Mouse (Mus musculus) kidney, embryonic 15.5 days (tissue): Measurements from ENCODE around the gene Fcrla. TPM values are rescaled to one million over a fixed set of nuclear protein-coding genes. Genes with fewer than 3 reads are reported as not detected.

Experiments
- ATAC-seq: fragments of 200-750 bp; cut with Nextera tagmentation; replicated peaks from 2 replicates; pipeline ENCODE4 v1.8.0; 2017; ENCODE audit warnings: moderate TSS enrichment; ENCODE audit not compliant: low FRiP score
- H3K27ac ChIP-seq: fragments of 300-500 bp; sonication (generic); 2 replicates; pipeline ENCODE4 v1.5.1; 2015; ENCODE audit warnings: mild to moderate bottlenecking, inconsistent platforms
- H3K27me3 ChIP-seq: fragments of 300-500 bp; sonication (generic); 2 replicates; pipeline ENCODE4 v1.6.1; 2015; ENCODE audit warnings: inconsistent platforms
- H3K36me3 ChIP-seq: fragments of 300-500 bp; sonication (generic); 2 replicates; pipeline ENCODE4 v1.6.1; 2015; ENCODE audit warnings: inconsistent platforms
- H3K4me1 ChIP-seq: fragments of 300-500 bp; sonication (generic); 2 replicates; pipeline ENCODE4 v1.6.1; 2015; ENCODE audit warnings: inconsistent platforms
- H3K4me2 ChIP-seq: fragments of 300-500 bp; sonication (generic); 2 replicates; pipeline ENCODE4 v1.6.1; 2015; ENCODE audit warnings: moderate library complexity, mild to moderate bottlenecking, inconsistent platforms
- H3K4me3 ChIP-seq: fragments of 300-500 bp; sonication (generic); replicated peaks from 2 replicates; pipeline ENCODE4 v1.5.1; 2015; ENCODE audit warnings: mild to moderate bottlenecking, inconsistent platforms
- H3K9ac ChIP-seq: fragments of 300-500 bp; sonication (generic); 2 replicates; pipeline ENCODE4 v1.6.1; 2015; ENCODE audit warnings: mild to moderate bottlenecking, inconsistent platforms
- H3K9me3 ChIP-seq: fragments of 300-500 bp; sonication (generic); replicated peaks from 2 replicates; pipeline ENCODE4 v1.6.1; 2016; ENCODE audit warnings: inconsistent platforms
- WGBS: fragments of 180-500 bp; shearing (Covaris S2); methylation state at CpG from one replicate; pipeline ENCODE4 v1.1.7; 2015; ENCODE audit warnings: mixed read lengths; 5-methylcytosine and 5-hydroxymethylcytosine counted together
- polyA plus RNA-seq: library from polyadenylated mRNA; unstranded; fragments of >200 nt; fragmentation: Nextera tagmentation; extraction: Ambion mirVana; gene quantifications from 2 replicates; pipeline ENCODE4 v1.2.1, GENCODE M21; 2015

Fcrla gene
- polyA plus RNA-seq, 1 experiment from 2014 or later, result not detected

DNA sequence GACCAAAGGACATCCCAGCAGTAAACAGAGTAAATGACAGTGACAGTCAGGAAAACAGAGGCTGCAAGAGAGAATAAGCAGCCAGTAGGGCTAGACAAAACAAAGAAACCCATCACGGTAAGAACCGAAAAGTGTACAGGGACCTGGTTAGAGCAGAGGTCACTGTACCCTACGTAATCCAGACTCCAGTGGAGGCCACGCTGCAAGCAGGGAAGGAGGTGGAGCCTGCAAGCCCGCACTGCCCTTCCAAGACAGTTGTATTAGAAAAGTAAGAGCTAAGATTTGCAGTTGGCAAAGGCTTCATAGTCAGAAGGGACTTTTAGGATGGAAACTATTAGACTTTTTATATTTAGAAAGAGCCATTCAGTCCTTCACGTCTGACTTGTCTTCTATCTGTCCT lies 442 bp downstream of the Fcrla start:
- Histone ChIP-seq H3K9ac (no peak overlapping the region), H3K4me1 (no peaks in the 10 kb centered on the region), H3K27me3 (no peaks in the 10 kb centered on the region), H3K36me3 (no peaks in the 10 kb centered on the region), H3K4me3 (no peak overlapping the region), H3K9me3 (no peaks in the 10 kb centered on the region), H3K27ac (no peak overlapping the region), H3K4me2 (no peak overlapping the region)
- WGBS, result 53% methylated on average over 6 of the region's 6 CpGs
- ATAC-seq, result no peak

DNA sequence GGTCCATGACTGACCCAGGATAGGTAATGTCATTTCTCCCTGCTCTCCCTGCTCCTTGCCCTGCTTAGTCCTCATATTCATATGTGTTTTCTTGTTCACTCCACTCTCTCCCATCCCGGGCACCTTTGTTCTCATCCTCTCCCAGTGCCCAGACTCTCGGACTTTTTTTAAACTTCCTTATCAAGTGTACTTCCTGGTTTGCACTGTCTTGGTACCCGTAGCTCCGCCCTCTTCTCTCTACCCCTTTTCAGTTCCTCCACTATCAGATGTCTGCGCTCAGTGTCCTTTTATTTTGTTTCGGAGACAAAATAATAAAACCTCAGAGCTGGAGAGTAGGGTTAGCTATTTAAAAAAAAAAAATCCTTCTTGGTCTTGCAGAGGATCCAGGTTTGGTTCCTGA lies 2.9 kb downstream of the Fcrla start:
- H3K27me3 ChIP-seq, result no peaks in the 10 kb centered on the region
- no peak overlapping the region for H3K27ac ChIP-seq
- H3K9ac ChIP-seq, result no peak overlapping the region
- H3K4me3 ChIP-seq, result no peak overlapping the region
- no peaks in the 10 kb centered on the region for H3K36me3 ChIP-seq
- no peak overlapping the region for H3K4me2 ChIP-seq
- ATAC-seq, result no peak
- H3K4me1 ChIP-seq, result no peaks in the 10 kb centered on the region
- no peaks in the 10 kb centered on the region for H3K9me3 ChIP-seq
- 79% methylated on average over 6 of the region's 6 CpGs for WGBS

DNA sequence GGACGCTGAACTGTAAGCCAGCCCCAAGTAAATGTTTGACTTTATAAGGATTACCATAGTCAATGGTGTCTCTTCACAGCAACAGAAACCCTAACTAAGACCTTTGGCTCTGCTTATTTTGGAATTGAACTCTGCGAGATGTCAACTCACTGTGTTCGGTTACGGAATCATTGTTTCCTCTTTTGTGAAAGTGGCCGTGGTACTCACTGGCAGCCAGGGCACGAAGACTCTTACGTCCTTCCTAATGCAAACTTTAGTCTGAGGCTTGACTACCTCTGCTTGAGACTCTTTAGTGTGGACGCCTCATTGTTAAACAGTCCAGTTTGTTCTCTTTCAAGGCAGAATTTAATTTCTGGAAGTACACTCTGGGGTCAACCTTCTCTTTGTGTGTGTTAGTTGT lies 8.1 kb downstream of the Fcrla start:
- H3K4me1 ChIP-seq, result no peaks in the 10 kb centered on the region
- no peaks in the 10 kb centered on the region for H3K36me3 ChIP-seq
- no peaks in the 10 kb centered on the region for H3K9me3 ChIP-seq
- no peak for ATAC-seq
- 95% methylated on average over 8 of the region's 8 CpGs for WGBS
- no peaks in the 10 kb centered on the region for H3K27me3 ChIP-seq
- no peak overlapping the region for H3K27ac ChIP-seq
- H3K9ac ChIP-seq, result no peak overlapping the region
- no peak overlapping the region for H3K4me3 ChIP-seq
- no peak overlapping the region for H3K4me2 ChIP-seq

DNA sequence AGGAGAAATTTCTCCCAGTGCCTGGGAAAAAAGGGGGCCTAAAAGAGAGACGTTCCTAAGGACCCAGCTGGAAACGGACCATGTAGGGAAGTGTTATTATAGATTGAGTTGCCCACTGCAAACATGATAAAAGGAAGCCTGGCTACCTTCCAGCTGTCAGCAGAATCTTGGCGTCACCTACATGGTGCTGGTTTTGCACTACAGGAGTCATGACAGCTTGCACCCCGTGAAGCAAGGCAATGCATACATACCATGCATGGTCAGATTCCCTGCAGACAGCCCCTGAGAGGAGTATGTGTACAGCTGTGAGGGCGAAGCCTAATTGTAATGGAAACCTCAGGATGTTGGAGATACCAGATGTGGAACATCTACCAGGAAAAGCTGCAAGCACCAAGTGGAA lies 11.7 kb downstream of the Fcrla start:
- Histone ChIP-seq H3K9ac (no peak overlapping the region), H3K27me3 (no peaks in the 10 kb centered on the region), H3K36me3 (no peaks in the 10 kb centered on the region), H3K9me3 (no peaks in the 10 kb centered on the region), H3K4me1 (no peaks in the 10 kb centered on the region), H3K27ac (no peak overlapping the region), H3K4me3 (no peak overlapping the region), H3K4me2 (no peak overlapping the region)
- WGBS, result 72% methylated on average over 5 of the region's 5 CpGs
- ATAC-seq, result no peak

DNA sequence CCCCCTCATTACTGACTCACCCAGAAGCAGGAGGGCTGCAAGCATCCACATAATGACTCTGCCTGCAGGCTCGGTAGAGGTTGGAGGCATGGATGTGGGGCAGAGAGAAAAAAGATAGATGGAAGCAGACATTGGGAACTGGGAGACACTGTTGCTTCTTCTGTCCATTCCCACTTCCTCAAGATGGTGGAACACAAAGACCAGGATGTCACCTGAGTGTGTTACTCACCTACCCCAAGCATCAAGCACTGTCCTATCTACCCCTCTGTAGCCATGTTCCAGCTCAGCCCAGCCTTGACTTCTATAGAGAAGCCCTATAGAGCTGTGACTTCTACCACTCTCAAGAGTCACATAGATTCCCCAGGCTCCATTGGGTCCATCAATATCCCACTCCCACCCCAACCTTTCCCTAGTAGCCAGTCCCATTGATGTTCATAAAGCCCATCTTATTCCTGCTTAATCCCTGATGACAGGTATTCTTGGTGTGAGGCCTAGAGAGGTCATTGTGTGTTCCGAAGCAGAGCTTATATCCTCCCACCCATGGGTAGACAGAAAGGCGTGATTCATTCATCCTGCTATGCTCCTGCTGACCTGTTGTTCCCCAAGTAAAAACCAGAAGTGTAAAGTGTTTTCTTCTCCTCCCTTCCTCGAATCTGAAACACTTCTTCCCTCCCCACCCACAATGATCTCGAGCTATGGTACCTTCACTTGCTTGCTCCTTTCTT lies 14.3 kb downstream of the Fcrla start, which contains the start of gene Fcrlb:
Fcrlb (minus strand) TSS at position 51 of the 725 bp plus-strand sequence.
- H3K4me3 ChIP-seq, result no peak within 1 kb of the TSS
- 74% methylated on average over 5 of the region's 5 CpGs for WGBS
- no peak within 1 kb of the TSS for H3K9ac ChIP-seq
- ATAC-seq, result no peak
- H3K36me3 ChIP-seq, result no peaks in the 10 kb centered on the region
- H3K4me1 ChIP-seq, result peaks cover 7% of the 10 kb centered on the region
- H3K27me3 ChIP-seq, result peaks cover 21% of the 10 kb centered on the region
- no peak within 1 kb of the TSS for H3K4me2 ChIP-seq
- H3K9me3 ChIP-seq, result no peaks in the 10 kb centered on the region
- no peak within 1 kb of the TSS for H3K27ac ChIP-seq

DNA sequence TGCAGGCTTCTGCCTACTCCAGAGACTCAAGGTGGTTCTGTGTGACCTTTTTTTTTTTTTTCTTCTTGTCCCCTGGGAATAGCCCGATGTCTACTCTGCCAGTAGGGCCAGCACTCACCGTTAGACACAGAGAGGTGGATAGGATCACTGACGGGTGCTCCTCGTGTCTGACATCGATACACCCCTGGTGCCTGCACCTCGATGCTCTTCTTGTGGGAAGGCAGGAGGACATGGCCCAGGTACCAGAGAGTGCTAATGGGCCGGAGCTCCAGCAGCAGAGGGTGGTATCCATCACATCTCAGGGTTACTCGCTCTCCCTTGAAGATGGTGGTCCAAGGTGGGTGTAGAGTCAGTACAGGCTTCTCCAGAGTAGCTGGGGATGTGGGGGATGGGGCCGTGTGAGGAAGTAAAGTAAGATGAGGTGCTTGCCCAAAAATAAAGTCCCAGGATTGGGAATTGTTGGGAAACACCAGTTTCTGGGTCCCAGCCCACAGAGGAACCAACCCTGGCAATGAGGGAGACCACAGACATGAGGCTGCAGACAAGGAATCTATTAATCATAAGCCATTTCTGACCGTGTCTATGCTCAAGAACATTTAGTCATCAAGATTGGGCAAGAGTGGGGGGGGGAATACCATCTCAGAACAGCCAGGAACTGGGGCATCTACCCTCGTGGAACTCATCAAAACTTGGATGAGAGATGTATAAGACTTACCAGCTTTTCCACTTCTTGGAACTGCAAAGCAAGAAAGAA lies 15.3 kb downstream of the Fcrla start:
- Histone ChIP-seq H3K9ac (no peak overlapping the region), H3K4me2 (no peak overlapping the region), H3K4me1 (peaks cover 17% of the 10 kb centered on the region), H3K4me3 (no peak overlapping the region), H3K9me3 (no peaks in the 10 kb centered on the region), H3K27ac (no peak overlapping the region), H3K27me3 (peaks cover 31% of the 10 kb centered on the region), H3K36me3 (no peaks in the 10 kb centered on the region)
- ATAC-seq, result no peak
- 80% methylated on average over 11 of the region's 11 CpGs for WGBS

DNA sequence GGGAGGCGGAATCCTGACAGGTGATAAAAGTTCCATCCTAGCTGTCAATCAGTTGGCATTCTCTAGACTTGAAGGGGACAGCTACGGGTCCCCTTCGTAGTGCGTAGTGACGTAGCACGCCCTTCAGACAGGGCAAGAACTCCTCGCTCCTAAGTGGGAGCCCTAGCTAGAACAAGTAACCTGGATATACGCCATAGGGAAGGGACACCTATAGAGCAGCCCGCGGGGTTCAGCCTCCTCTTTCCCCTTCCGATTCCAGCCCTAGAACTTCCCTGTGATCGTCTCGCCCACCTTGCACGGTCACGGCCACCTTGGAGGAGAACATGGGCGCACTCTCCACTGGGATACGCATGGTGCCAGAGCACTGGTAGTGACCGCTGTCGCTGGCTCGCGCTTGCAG lies 19.0 kb downstream of the Fcrla start:
- Histone ChIP-seq H3K9ac (0 out of 2 replicates have a peak overlapping the region, but pooled peaks have one; percentile 41), H3K4me2 (peak overlapping the region; percentile 97)

DNA sequence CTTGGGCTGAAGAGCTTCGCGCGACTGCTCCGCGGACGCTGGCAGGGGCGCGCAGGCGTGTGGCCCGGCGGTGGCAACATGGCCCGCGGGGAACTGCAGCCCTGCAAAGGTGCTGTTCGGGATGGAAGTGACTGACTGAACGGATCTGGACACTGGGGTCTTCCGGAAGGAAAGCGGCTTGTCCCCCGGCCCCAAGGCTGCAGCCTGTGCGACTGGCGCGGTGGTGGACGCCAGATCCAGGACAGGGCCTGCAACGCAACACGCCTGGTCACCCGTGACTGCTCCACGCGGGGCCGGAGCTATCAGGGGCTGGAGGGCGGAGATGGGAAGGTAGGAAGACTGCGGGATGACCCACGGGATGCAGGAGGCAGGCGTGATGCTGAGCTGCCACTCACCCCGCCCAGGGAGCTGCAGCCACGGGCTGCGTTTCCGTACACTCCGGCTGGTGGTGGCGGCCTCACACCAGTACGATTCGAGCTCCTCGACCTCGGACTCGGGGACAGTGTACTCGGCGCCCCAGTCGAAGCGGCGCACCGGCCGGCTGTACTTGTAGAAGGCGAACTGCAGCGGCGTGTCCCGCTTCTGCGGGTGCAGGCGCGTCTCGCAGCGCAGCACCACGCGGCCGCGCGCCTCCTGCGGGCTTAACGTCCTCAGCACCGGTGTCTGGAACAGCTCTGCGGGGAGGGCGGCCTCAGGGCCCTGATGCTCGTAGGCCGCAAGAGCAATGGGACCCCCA lies 19.8 kb downstream of the Fcrla start:
- H3K9me3 ChIP-seq, result no peaks in the 10 kb centered on the region
- no peak overlapping the region for H3K27ac ChIP-seq
- peaks cover 17% of the 10 kb centered on the region for H3K4me1 ChIP-seq
- peak overlapping the region; percentile 97 for H3K4me2 ChIP-seq
- H3K4me3 ChIP-seq, result peak overlapping the region; percentile 53
- peaks cover 58% of the 10 kb centered on the region for H3K27me3 ChIP-seq
- H3K36me3 ChIP-seq, result no peaks in the 10 kb centered on the region
- peak overlapping the region; percentile 41 for H3K9ac ChIP-seq
- peak; percentile 66 for ATAC-seq
- WGBS, result under 1% methylated on average over 71 of the region's 71 CpGs

More for the DNA sequence above, 19.0 kb downstream of the Fcrla start:
- H3K27ac ChIP-seq, result no peak overlapping the region
- no peaks in the 10 kb centered on the region for H3K36me3 ChIP-seq
- peaks cover 17% of the 10 kb centered on the region for H3K4me1 ChIP-seq
- peak overlapping the region; percentile 53 for H3K4me3 ChIP-seq
- no peaks in the 10 kb centered on the region for H3K9me3 ChIP-seq
- peaks cover 53% of the 10 kb centered on the region for H3K27me3 ChIP-seq
- ATAC-seq, result peak; percentile 57; the same call in 1 of the 2 replicates
- 3% methylated on average over 21 of the region's 21 CpGs for WGBS

DNA sequence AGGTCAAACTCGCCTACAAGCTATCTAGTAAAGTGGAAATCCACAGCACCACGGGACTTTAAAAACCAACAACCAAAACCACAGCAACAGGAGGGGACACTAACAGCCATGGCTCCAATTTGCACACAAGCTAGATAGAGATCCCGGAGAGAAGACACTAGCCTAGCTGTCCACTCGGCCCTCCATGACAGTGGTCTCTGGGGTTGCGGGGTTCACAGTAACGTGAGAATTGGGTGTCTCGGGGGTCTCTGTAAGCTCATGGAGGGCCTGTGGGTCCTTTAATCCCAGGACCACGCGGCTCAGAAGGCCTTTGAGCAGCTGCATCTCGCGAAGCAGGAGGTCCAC lies 20.3 kb downstream of the Fcrla start:
- no peaks in the 10 kb centered on the region for H3K36me3 ChIP-seq
- peaks cover 17% of the 10 kb centered on the region for H3K4me1 ChIP-seq
- H3K9me3 ChIP-seq, result no peaks in the 10 kb centered on the region
- peak overlapping the region; percentile 53 for H3K4me3 ChIP-seq
- WGBS, result 17% methylated on average over 11 of the region's 11 CpGs
- ATAC-seq, result no peak
- H3K27ac ChIP-seq, result no peak overlapping the region
- H3K27me3 ChIP-seq, result peaks cover 63% of the 10 kb centered on the region
- peak overlapping the region; percentile 41 for H3K9ac ChIP-seq
- H3K4me2 ChIP-seq, result peak overlapping the region; percentile 97

DNA sequence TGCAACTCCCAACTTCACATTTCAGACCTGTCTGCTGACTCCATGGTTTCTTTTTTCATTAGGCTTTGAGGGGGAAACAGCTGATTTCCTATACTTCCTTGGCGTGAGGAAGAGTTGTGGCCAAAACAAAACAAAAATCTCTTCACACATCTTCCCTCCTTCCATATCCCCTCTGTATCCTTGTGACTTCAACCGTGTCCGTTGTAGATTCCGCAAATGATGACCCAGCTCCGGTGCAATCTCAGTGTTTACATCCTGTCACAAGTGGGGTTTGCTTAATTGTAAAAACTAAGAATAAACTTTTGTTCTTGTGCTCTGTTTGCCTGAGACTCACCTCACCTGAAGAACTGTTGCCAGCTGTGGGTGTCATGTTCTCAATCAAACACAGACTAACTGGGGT lies 23.9 kb downstream of the Fcrla start:
- Histone ChIP-seq H3K4me2 (no peak overlapping the region), H3K27ac (no peak overlapping the region), H3K9me3 (no peaks in the 10 kb centered on the region), H3K27me3 (peaks cover 54% of the 10 kb centered on the region), H3K4me3 (no peak overlapping the region), H3K36me3 (no peaks in the 10 kb centered on the region), H3K4me1 (peaks cover 20% of the 10 kb centered on the region), H3K9ac (no peak overlapping the region)
- 54% methylated on average over 5 of the region's 5 CpGs for WGBS
- no peak for ATAC-seq

DNA sequence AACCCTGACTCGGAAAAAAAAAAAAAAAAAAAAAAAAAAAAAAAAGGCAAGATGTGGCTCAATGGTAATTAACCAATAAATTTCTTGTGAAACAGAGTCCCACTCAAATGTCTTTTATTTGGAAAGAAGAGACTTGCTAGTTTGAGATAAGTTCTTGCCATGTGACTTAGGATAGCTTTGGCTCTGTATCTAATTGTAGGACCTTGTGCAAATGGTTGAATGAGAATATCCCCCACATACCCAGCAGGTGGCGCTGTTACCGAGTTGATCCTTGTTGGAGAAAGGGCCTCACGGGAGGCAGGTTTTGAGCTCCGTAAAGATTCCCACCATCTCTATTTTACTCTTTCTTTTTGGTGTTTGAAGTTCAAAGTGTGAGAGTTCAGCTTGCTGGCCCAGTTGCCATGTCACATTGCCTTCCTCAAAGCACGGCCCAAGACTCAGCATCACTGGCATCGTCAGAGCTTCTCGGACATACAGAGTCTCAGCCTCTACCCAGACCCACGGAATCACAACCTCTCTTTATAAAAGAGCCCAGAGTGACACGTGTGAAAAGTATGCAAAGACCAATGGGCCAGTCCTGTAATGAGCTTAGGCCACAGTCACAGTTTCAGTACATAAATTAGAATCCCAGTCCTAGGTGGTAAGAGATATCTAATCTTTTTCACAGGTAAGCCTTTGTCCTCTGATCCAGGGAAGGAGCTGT lies 25.7 kb downstream of the Fcrla start:
- ATAC-seq, result peak; percentile 43; the same call in 1 of the 2 replicates
- H3K4me2 ChIP-seq, result peak overlapping the region; percentile 40

More for the DNA sequence above, 25.7 kb downstream of the Fcrla start:
- Histone ChIP-seq H3K36me3 (no peaks in the 10 kb centered on the region), H3K4me1 (peaks cover 6% of the 10 kb centered on the region; the same call in 1 of the 2 replicates), H3K27ac (no peak overlapping the region), H3K9ac (no peak overlapping the region), H3K4me3 (0 out of 2 replicates have a peak overlapping the region, but pooled peaks have one; percentile 2), H3K9me3 (no peaks in the 10 kb centered on the region), H3K27me3 (peaks cover 52% of the 10 kb centered on the region)
- 37% methylated on average over 10 of the region's 10 CpGs for WGBS
